Mouse (Mus musculus): ENCODE results near the gene Dnase2a. TPM values are rescaled to one million over a fixed set of nuclear protein-coding genes. Genes with fewer than 3 reads are reported as not detected.
A peak's percentile ranks its signal among the peaks of the same experiment; 100 is the strongest.

Gene Dnase2a
- polyA plus RNA-seq, 1 experiment from 2014 or later: 5.5 TPM

- Histone ChIP-seq H3K27ac (ENCODE audit: low read length) (no peak overlapping the region), H3K9me3 (ENCODE audit: control insufficient read depth, low read length) (no peaks in the 10 kb centered on the region), H3K4me1 (replicated peaks; ENCODE audit: control insufficient read depth, insufficient read depth, low read length) (no peaks in the 10 kb centered on the region), H3K27me3 (replicated peaks; ENCODE audit: control insufficient read depth, insufficient read depth, low read length) (no peaks in the 10 kb centered on the region; the same call in 1 of the 2 replicates), H3K36me3 (ENCODE audit: control insufficient read depth, insufficient read depth) (peaks cover 2% of the 10 kb centered on the region; the same call in 1 of the 2 replicates), H3K4me3 (replicated peaks; ENCODE audit: low read length) (no peak overlapping the region), H3K9ac (replicated peaks; ENCODE audit: low read depth, low read length) (no peak overlapping the region), H3K4me2 (ENCODE audit: low read length) (no peak overlapping the region)
- WGBS: 42% methylated on average over 2 of the region's 2 CpGs
- ATAC-seq: no peak
Observed at GRCm38 (mm10) chr8:84956768-84957167, 48.4 kb downstream of the Dnase2a start.

DNA sequence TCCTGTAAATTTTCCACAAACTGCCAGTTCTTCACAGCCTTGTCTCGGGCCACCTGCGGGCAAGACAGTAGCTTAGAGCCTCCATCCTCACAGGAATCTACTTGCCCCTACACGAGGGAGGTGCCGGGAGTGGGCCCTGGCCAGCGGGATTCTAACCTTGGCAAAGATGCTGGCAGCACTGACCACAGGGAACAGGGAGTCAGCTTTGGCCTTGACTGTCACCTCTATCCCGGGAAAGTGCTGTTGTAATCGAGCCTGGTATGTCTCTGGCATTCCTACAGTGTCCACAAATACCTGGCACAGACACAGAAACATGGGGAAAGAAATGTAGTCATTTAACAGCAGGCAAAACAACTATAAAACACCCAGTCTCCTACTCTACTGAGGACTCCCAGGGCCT, 51.5 kb downstream of the Dnase2a start:
- Histone ChIP-seq H3K4me1 (replicated peaks; ENCODE audit: control insufficient read depth, insufficient read depth, low read length) (peaks cover under 1% of the 10 kb centered on the region), H3K9ac (replicated peaks; ENCODE audit: low read depth, low read length) (no peak overlapping the region), H3K27ac (ENCODE audit: low read length) (no peak overlapping the region), H3K36me3 (ENCODE audit: control insufficient read depth, insufficient read depth) (peaks cover 2% of the 10 kb centered on the region; the same call in 1 of the 2 replicates), H3K4me3 (replicated peaks; ENCODE audit: low read length) (no peak overlapping the region), H3K4me2 (ENCODE audit: low read length) (no peak overlapping the region), H3K27me3 (replicated peaks; ENCODE audit: control insufficient read depth, insufficient read depth, low read length) (no peaks in the 10 kb centered on the region), H3K9me3 (ENCODE audit: control insufficient read depth, low read length) (no peaks in the 10 kb centered on the region)
- ATAC-seq: no peak
- 93% methylated on average over 7 of the region's 7 CpGs for WGBS

GRCm38 (mm10) chr8:84963952-84964351, 55.6 kb downstream of the Dnase2a start:
- H3K4me1 ChIP-seq (replicated peaks; ENCODE audit: control insufficient read depth, insufficient read depth, low read length): peaks cover 17% of the 10 kb centered on the region
- no peak overlapping the region for H3K4me3 ChIP-seq (replicated peaks; ENCODE audit: low read length)
- H3K27ac ChIP-seq (ENCODE audit: low read length): no peak overlapping the region
- WGBS: 88% methylated on average over 4 of the region's 4 CpGs
- H3K9ac ChIP-seq (replicated peaks; ENCODE audit: low read depth, low read length): no peak overlapping the region
- H3K36me3 ChIP-seq (ENCODE audit: control insufficient read depth, insufficient read depth): no peaks in the 10 kb centered on the region
- no peaks in the 10 kb centered on the region for H3K9me3 ChIP-seq (ENCODE audit: control insufficient read depth, low read length)
- no peak overlapping the region for H3K4me2 ChIP-seq (ENCODE audit: low read length)
- H3K27me3 ChIP-seq (replicated peaks; ENCODE audit: control insufficient read depth, insufficient read depth, low read length): no peaks in the 10 kb centered on the region
- ATAC-seq: no peak

DNA sequence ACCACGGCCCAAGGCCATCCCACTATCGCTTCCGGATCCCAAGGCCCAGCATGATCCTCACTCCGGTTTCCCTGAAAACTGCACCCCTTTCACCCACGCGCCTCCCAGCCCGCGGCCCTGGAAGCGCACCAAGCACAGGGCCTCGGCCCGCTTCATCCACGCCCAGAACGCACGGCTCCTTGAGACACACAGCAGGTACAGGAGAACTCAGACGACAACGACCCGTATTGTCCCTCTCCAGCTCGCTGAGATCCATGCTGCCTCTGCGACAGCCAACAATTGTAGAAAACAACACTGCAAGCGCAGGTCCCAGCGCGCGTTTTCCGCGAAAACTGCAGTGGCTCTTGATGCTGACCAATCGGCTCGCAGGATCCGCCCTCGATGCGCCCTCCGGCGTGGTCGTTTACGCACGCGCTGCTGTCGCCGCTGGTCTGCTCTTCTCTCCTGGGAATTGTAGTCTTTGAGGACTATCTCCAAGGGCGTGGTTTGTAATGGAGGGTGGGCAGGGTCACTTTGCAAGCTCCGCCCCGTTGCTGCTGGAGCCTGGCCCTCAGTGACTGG, 57.5 kb downstream of the Dnase2a start:
- Histone ChIP-seq H3K9ac (replicated peaks; ENCODE audit: low read depth, low read length) (peak overlapping the region; percentile 67), H3K27ac (ENCODE audit: low read length) (peak overlapping the region; percentile 3; the same call in 1 of the 2 replicates), H3K4me1 (replicated peaks; ENCODE audit: control insufficient read depth, insufficient read depth, low read length) (peaks cover 22% of the 10 kb centered on the region), H3K36me3 (ENCODE audit: control insufficient read depth, insufficient read depth) (no peaks in the 10 kb centered on the region), H3K27me3 (replicated peaks; ENCODE audit: control insufficient read depth, insufficient read depth, low read length) (no peaks in the 10 kb centered on the region), H3K9me3 (ENCODE audit: control insufficient read depth, low read length) (no peaks in the 10 kb centered on the region), H3K4me2 (ENCODE audit: low read length) (peak overlapping the region; percentile 95), H3K4me3 (replicated peaks; ENCODE audit: low read length) (peak overlapping the region; percentile 73)
- ATAC-seq: peak; percentile 90
- under 1% methylated on average over 41 of the region's 41 CpGs for WGBS

DNA sequence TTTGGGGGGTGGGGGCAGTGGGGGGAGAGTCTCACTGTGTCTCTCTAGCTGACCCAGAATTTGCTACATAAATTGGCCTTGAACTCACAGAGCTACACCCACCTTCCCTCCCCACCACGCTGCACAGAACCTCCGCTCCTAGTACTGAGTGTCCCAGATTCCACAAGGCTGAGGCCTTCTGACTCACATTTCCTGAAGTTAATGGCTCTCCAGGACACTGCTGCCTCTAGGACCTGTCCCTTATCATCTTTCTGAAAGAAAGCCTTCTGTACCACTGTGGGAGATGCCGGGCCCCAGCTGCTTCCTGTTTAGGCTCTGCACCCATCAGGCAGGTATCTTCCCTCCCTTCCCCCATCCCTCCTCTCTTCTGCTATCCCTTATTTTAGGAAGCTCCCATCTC, 58.2 kb downstream of the Dnase2a start:
- H3K4me2 ChIP-seq (ENCODE audit: low read length): no peak overlapping the region
- no peaks in the 10 kb centered on the region for H3K27me3 ChIP-seq (replicated peaks; ENCODE audit: control insufficient read depth, insufficient read depth, low read length)
- ATAC-seq: peak; percentile 3
- H3K9me3 ChIP-seq (ENCODE audit: control insufficient read depth, low read length): no peaks in the 10 kb centered on the region
- H3K9ac ChIP-seq (replicated peaks; ENCODE audit: low read depth, low read length): no peak overlapping the region
- peaks cover under 1% of the 10 kb centered on the region; the same call in 1 of the 2 replicates for H3K36me3 ChIP-seq (ENCODE audit: control insufficient read depth, insufficient read depth)
- peaks cover 30% of the 10 kb centered on the region for H3K4me1 ChIP-seq (replicated peaks; ENCODE audit: control insufficient read depth, insufficient read depth, low read length)
- no peak overlapping the region for H3K4me3 ChIP-seq (replicated peaks; ENCODE audit: low read length)
- 63% methylated on average over 3 of the region's 3 CpGs for WGBS
- H3K27ac ChIP-seq (ENCODE audit: low read length): no peak overlapping the region

DNA sequence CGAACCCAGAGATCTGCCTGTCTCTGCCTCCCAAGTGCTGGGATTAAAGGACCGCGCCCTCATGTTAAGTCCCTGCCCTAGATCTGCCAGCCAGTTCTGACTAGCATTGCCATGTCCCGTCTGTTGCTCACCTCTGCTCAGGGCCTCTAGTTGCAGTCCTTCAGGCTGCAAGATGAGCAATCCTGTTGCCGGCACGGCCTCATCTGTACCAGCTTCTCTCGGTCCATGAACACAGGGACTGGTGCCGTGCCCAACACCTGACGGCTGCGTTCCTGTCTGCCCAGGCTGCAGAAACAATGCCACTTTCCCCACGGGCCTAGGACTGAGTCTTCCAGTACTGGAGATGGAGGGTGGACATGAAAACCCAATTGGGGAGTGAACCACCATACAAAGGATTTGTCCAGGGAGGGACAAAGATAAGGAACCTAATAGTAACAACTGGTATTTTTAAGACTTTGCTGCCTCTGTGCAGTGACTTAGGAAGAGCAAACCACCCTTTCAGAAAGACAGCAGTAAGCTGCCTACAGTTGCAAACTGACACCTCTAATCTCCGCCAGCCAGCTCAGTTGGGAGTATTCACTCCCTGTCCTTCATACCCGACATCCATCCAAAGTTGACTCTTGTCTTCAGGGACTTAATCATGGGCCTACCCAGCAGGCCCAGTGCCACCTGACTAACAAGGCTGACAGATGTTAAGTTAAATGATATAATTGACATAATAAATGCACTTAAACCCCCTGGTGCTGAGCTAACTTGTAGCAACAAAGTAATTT, 59.4 kb downstream of the Dnase2a start:
- H3K9ac ChIP-seq (replicated peaks; ENCODE audit: low read depth, low read length): no peak overlapping the region
- H3K27me3 ChIP-seq (replicated peaks; ENCODE audit: control insufficient read depth, insufficient read depth, low read length): no peaks in the 10 kb centered on the region
- H3K36me3 ChIP-seq (ENCODE audit: control insufficient read depth, insufficient read depth): peaks cover 4% of the 10 kb centered on the region; the same call in 1 of the 2 replicates
- H3K4me1 ChIP-seq (replicated peaks; ENCODE audit: control insufficient read depth, insufficient read depth, low read length): peaks cover 34% of the 10 kb centered on the region
- H3K9me3 ChIP-seq (ENCODE audit: control insufficient read depth, low read length): no peaks in the 10 kb centered on the region
- 82% methylated on average over 13 of the region's 13 CpGs for WGBS
- H3K4me2 ChIP-seq (ENCODE audit: low read length): no peak overlapping the region
- no peak overlapping the region for H3K4me3 ChIP-seq (replicated peaks; ENCODE audit: low read length)
- no peak overlapping the region for H3K27ac ChIP-seq (ENCODE audit: low read length)
- no peak for ATAC-seq

- Histone ChIP-seq H3K27ac (ENCODE audit: low read length) (peak overlapping the region; percentile 84), H3K4me2 (ENCODE audit: low read length) (peak overlapping the region; percentile 69), H3K36me3 (ENCODE audit: control insufficient read depth, insufficient read depth) (peaks cover 4% of the 10 kb centered on the region; the same call in 1 of the 2 replicates), H3K4me1 (replicated peaks; ENCODE audit: control insufficient read depth, insufficient read depth, low read length) (peaks cover 34% of the 10 kb centered on the region), H3K9me3 (ENCODE audit: control insufficient read depth, low read length) (no peaks in the 10 kb centered on the region), H3K4me3 (replicated peaks; ENCODE audit: low read length) (peak overlapping the region; percentile 66), H3K27me3 (replicated peaks; ENCODE audit: control insufficient read depth, insufficient read depth, low read length) (no peaks in the 10 kb centered on the region), H3K9ac (replicated peaks; ENCODE audit: low read depth, low read length) (peak overlapping the region; percentile 83)
- no peak for ATAC-seq
- WGBS: 14% methylated on average over 2 of the region's 2 CpGs
Observed at GRCm38 (mm10) chr8:84968650-84969049, 60.3 kb downstream of the Dnase2a start.

DNA sequence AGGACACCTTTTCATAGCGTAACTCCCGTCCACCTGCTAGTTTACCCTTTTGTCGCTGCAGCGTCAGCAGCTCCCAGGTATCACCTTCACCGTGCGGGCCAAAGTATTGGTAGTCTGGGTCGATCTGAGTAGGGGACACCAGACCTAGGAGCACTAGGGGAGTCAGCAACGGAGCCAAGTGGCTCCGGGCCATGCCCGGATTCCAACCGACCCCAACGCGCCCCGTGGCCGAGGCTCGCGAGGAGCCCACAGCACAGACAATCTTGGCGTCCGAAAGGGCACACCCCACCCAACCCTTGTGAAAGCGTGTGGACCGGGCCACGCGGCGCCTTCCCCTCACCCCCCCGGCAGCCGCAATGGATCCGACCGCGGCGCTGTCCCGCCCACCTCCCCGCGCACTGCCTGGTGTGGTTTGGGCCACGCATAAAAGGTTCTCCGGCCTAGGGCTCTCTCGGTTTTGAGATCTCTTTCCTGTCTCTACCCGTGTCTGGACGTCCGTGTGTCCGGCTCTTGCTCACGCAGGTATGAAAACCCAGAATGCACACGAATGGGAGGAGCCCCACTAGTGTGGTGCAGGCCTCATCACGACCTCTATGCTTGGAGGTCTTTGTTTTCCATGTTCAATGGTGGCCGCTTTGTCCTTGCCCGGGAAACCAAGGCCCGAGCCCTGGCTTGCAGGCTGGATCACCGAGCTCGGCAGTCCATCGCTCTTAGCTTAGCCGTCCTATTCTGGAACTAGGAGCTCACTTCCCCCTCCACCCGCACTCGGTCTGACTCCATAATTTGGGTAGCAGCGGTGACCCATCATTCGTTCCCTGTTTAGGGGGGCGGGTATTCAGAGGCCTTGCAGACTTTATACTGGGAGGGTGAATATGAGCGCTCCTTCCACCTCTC, 61.1 kb downstream of the Dnase2a start, which contains the start of the genes Gm49661, Prdx2 and Rnaseh2a:
Gm49661 (minus strand) TSS at position 193 of the 894 bp plus-strand sequence.
Prdx2 (plus strand) TSS at position 347 of the 894 bp plus-strand sequence.
Rnaseh2a (minus strand) TSS at position 527 of the 894 bp plus-strand sequence.
- WGBS: 0% methylated on average over 56 of the region's 56 CpGs
- H3K4me1 ChIP-seq (replicated peaks; ENCODE audit: control insufficient read depth, insufficient read depth, low read length): peaks cover 34% of the 10 kb centered on the region
- peak within 1 kb of the TSS; percentile 69 for H3K4me2 ChIP-seq (ENCODE audit: low read length)
- peak; percentile 70 for ATAC-seq
- H3K9ac ChIP-seq (replicated peaks; ENCODE audit: low read depth, low read length): peak within 1 kb of the TSS; percentile 83
- no peaks in the 10 kb centered on the region for H3K9me3 ChIP-seq (ENCODE audit: control insufficient read depth, low read length)
- no peaks in the 10 kb centered on the region for H3K27me3 ChIP-seq (replicated peaks; ENCODE audit: control insufficient read depth, insufficient read depth, low read length)
- peak within 1 kb of the TSS; percentile 84 for H3K27ac ChIP-seq (ENCODE audit: low read length)
- H3K4me3 ChIP-seq (replicated peaks; ENCODE audit: low read length): peak within 1 kb of the TSS; percentile 66
- peaks cover 4% of the 10 kb centered on the region; the same call in 1 of the 2 replicates for H3K36me3 ChIP-seq (ENCODE audit: control insufficient read depth, insufficient read depth)

Measured in forebrain, embryonic 16.5 days (tissue).